8 mouse cellular contexts compared by ENCODE assay signal in the genomic region with DNA sequence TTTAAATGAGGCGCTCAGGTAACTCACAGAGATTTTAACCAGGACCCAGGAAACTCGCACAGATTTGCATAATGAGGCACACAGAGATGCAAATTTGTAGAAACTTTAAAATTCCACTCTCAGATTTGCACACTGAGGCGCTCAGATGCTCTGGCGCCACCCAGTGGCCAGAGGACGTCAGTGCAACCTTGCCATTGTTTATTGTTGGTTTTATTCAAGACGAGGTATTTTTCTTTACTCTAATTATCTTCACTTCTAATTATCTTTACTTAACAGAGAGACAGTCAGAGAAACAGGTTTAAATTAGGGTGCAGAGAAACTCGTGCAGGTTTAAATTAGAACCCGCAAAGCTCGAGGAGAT. TPM values are rescaled to one million over a fixed set of nuclear protein-coding genes. Genes with fewer than 3 reads are reported as not detected.
DNase-seq lines count a peak whose midpoint lies in the region; ATAC-seq and TF ChIP-seq lines count a peak whose summit lies in the region.
"Not testable (repeated sequence)": the region's sequence is repeated elsewhere in the genome, so short reads cannot be mapped to it uniquely, and the experiment has no call there.

No protein-coding gene starts in this region.

- H3K4me3 ChIP-seq in E14TG2a.4 (replicated peaks; ENCODE audit: low read length); embryonic facial prominence, embryonic 14.5 days (ENCODE audit: low read depth, low read length); lung, postnatal 0 days (ENCODE audit: low read depth, low read length): not testable (repeated sequence)

- H3K4me1 ChIP-seq in E14TG2a.4 (replicated peaks; ENCODE audit: low read depth, low read length) = peaks cover 31% of the 10 kb centered on the region
- not testable (repeated sequence) for H3K4me1 ChIP-seq in embryonic facial prominence, embryonic 14.5 days (ENCODE audit: control insufficient read depth, insufficient read depth, low read length); lung, postnatal 0 days (ENCODE audit: insufficient read depth, low read depth, low read length)

- not testable (repeated sequence) for TF ChIP-seq POLR2A in brain, embryonic 14.5 days (IDR thresholded peaks at IDR 0.05; ENCODE audit: borderline replicate concordance, extremely low read depth, insufficient read depth, insufficient read length, poor library complexity, severe bottlenecking)

- H3K27me3 ChIP-seq in E14TG2a.4 (ENCODE audit: insufficient read depth, low read length); embryonic facial prominence, embryonic 14.5 days (replicated peaks; ENCODE audit: control insufficient read depth, insufficient read depth, low read length); lung, postnatal 0 days (replicated peaks; ENCODE audit: insufficient read depth, low read length): not testable (repeated sequence)

- ATAC-seq in embryonic facial prominence, embryonic 14.5 days (ENCODE audit: low read depth); lung, postnatal 0 days: not testable (repeated sequence)

- H3K36me3 ChIP-seq in E14TG2a.4 (ENCODE audit: insufficient read depth, low read length) = peaks cover 59% of the 10 kb centered on the region
- H3K36me3 ChIP-seq in embryonic facial prominence, embryonic 14.5 days (ENCODE audit: control insufficient read depth, insufficient read depth, low read length) = peaks cover 46% of the 10 kb centered on the region
- peaks cover 25% of the 10 kb centered on the region for H3K36me3 ChIP-seq in lung, postnatal 0 days (ENCODE audit: insufficient read depth, low read length)

- TF ChIP-seq CTCF in E14TG2a.4 (conservative IDR thresholded peaks at IDR 0.05; ENCODE audit: low read length) = peak; percentile 100
- TF ChIP-seq CTCF in brain, embryonic 14.5 days (IDR thresholded peaks at IDR 0.05; ENCODE audit: borderline replicate concordance, extremely low read depth, insufficient read depth, insufficient read length) = peak; percentile 96
- TF ChIP-seq CTCF in lung, postnatal 0 days (IDR thresholded peaks at IDR 0.05) = peak; percentile 97

- 0 out of 2 replicates have a peak overlapping the region, but pooled peaks have one; percentile 29 for H3K27ac ChIP-seq in embryonic facial prominence, embryonic 14.5 days (replicated peaks; ENCODE audit: low read depth, low read length)
- H3K27ac ChIP-seq in lung, postnatal 0 days (ENCODE audit: low read length) = not testable (repeated sequence)

- not testable (repeated sequence) for TF ChIP-seq EP300 in lung, postnatal 0 days (IDR thresholded peaks at IDR 0.05)

- not testable (repeated sequence) for H3K9ac ChIP-seq in embryonic facial prominence, embryonic 14.5 days (ENCODE audit: low read depth, low read length); lung, postnatal 0 days (replicated peaks; ENCODE audit: low read depth)

- WGBS in embryonic facial prominence, embryonic 14.5 days = 45% methylated on average over 9 of the region's 9 CpGs
- 51% methylated on average over 9 of the region's 9 CpGs for WGBS in lung, postnatal 0 days

- H3K4me2 ChIP-seq in embryonic facial prominence, embryonic 14.5 days (ENCODE audit: low read depth, low read length); lung, postnatal 0 days (replicated peaks; ENCODE audit: low read depth, low read length): not testable (repeated sequence)

- peak; percentile 98 for DNase-seq in brain, embryonic 14.5 days (ENCODE audit: low read depth)
- peak; percentile 76 for DNase-seq in embryonic facial prominence, embryonic 14.5 days (ENCODE audit: low spot score)
- peak; percentile 97 for DNase-seq in heart, adult 11 months
- DNase-seq in kidney, postnatal 10 days = peak; percentile 90
- peak; percentile 77 for DNase-seq in lung, postnatal 0 days (ENCODE audit: low spot score)
- DNase-seq in ovary, adult 18-20 months (ENCODE audit: low spot score) = peak; percentile 75
- peak; percentile 89 for DNase-seq in thymus, postnatal 0 days (ENCODE audit: low spot score)

- H3K9me3 ChIP-seq in E14TG2a.4 (ENCODE audit: low read length) = peaks cover 43% of the 10 kb centered on the region
- H3K9me3 ChIP-seq in embryonic facial prominence, embryonic 14.5 days (ENCODE audit: control insufficient read depth, low read length) = peaks cover 24% of the 10 kb centered on the region
- peaks cover 13% of the 10 kb centered on the region for H3K9me3 ChIP-seq in lung, postnatal 0 days (ENCODE audit: low read length)

RNA-seq across cellular contexts. Expression of gene Gm21887, which starts 11.2 kb away (rescaled TPM):
- polyA plus RNA-seq in brain, embryonic 14.5 days (2012; rRNA removed) = 476 and 1,536 TPM in 2 replicates
- polyA plus RNA-seq in embryonic facial prominence, embryonic 14.5 days (2014; fragmentation: Nextera tagmentation; extraction: Ambion mirVana) = 128 and 129 TPM in 2 replicates
- 90.2 and 116 TPM in 2 replicates for polyA plus RNA-seq in lung, postnatal 0 days (2015; fragmentation: Nextera tagmentation; extraction: Ambion mirVana)
- 166 and 243 TPM in 2 replicates for polyA plus RNA-seq in thymus, postnatal 0 days (2015; fragmentation: Nextera tagmentation; extraction: Ambion mirVana)
